ENCODE assay signal across 21 mouse cellular contexts in the genomic region with DNA sequence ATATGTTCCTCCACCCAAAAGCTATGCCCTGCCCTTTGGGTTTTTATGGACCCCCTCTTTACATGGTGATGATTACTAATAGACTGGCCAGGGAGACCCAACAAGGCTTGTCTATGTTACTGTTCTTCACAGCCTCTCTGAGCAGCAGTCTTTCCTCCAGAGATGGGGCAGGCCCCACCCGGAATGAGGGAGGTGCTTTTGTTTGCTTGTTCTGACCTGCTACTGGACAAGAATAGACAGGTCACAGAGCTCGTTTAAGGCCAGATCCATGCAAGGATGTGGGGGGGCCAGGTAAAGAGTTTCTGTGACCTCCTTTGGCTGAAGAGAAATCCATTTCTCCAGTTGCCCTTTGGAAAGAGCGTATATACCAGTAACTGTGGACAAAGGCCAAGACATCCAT.
DNase-seq lines count a peak whose midpoint lies in the region; ATAC-seq and TF ChIP-seq lines count a peak whose summit lies in the region.
"Had no signal": no experiment of that assay in that cellular context is flagged by ENCODE, and none has a peak within 500 bp of the region (broad histone marks: within the 10 kb centered on the region; RNA-seq: fewer than 3 reads in every experiment).

No protein-coding gene starts in this region.

- H3K27ac ChIP-seq in heart, embryonic 12.5 days (ENCODE audit: poor library complexity, severe bottlenecking) = no peak overlapping the region
- peak overlapping the region; percentile 86; the same call in 1 of the 2 replicates for H3K27ac ChIP-seq in small intestine, adult 2 months (ENCODE audit: insufficient read depth, low read depth, low read length)
- no peak overlapping the region for H3K27ac ChIP-seq in forebrain, embryonic 10.5 days

- TF ChIP-seq POLR2A in small intestine, adult 2 months (IDR thresholded peaks at IDR 0.05; ENCODE audit: low read depth, low read length) = no peak

- H3K27me3 ChIP-seq in heart, embryonic 12.5 days (replicated peaks) = no peaks in the 10 kb centered on the region
- H3K27me3 ChIP-seq in small intestine, adult 2 months (ENCODE audit: control insufficient read depth, insufficient read depth, low read length) = no peaks in the 10 kb centered on the region
- no peaks in the 10 kb centered on the region for H3K27me3 ChIP-seq in forebrain, embryonic 10.5 days (ENCODE audit: poor library complexity, severe bottlenecking)
- H3K27me3 ChIP-seq: CH12.LX, Patski had no signal

- H3K36me3 ChIP-seq in heart, embryonic 12.5 days = no peaks in the 10 kb centered on the region
- H3K36me3 ChIP-seq in small intestine, adult 2 months (ENCODE audit: control insufficient read depth, insufficient read depth, low read length) = no peaks in the 10 kb centered on the region
- no peaks in the 10 kb centered on the region for H3K36me3 ChIP-seq in forebrain, embryonic 10.5 days (replicated peaks)

- no peak overlapping the region for H3K4me2 ChIP-seq in heart, embryonic 12.5 days

- H3K4me1 ChIP-seq in heart, embryonic 12.5 days (replicated peaks) = peaks cover 20% of the 10 kb centered on the region
- peaks cover 17% of the 10 kb centered on the region; the same call in 1 of the 2 replicates for H3K4me1 ChIP-seq in small intestine, adult 2 months (ENCODE audit: control insufficient read depth, insufficient read depth, insufficient read length, low read length)
- peaks cover 31% of the 10 kb centered on the region for H3K4me1 ChIP-seq in forebrain, embryonic 10.5 days

- DNase-seq in heart, adult 11 months = peak; percentile 82
- DNase-seq in urinary bladder, postnatal 14 days (ENCODE audit: low spot score) = peak; percentile 57
- DNase-seq in urinary bladder, adult 2 months (ENCODE audit: low spot score) = no peak
- no peak for DNase-seq in forebrain, embryonic 10.5 days (ENCODE audit: extremely low spot score, low spot score)
- DNase-seq: adrenal gland, adult 2 months; adrenal gland, adult 8-10 months; adrenal gland, postnatal 10 days; adrenal gland, postnatal 14 days; adrenal gland, postnatal 25 days; adrenal gland, postnatal 36 days; B cell, adult 2 months; cerebellum, adult 11 months; cerebellum, adult 11-12 months; cerebellum, adult 18-20 months had no signal

- no peak overlapping the region for H3K4me3 ChIP-seq in heart, embryonic 12.5 days
- no peak overlapping the region for H3K4me3 ChIP-seq in small intestine, adult 2 months (ENCODE audit: low read depth, low read length)
- H3K4me3 ChIP-seq in forebrain, embryonic 10.5 days = no peak overlapping the region

- 84% methylated on average over 3 of the region's 3 CpGs for WGBS in heart, embryonic 12.5 days
- WGBS in small intestine, adult 2 months = 44% methylated on average over 3 of the region's 3 CpGs
- 83% methylated on average over 3 of the region's 3 CpGs for WGBS in forebrain, embryonic 10.5 days

- no peak for ATAC-seq in heart, embryonic 12.5 days (ENCODE audit: insufficient number of reproducible peaks, low FRiP score)
- ATAC-seq: activated CD4-positive, CD25-positive, alpha-beta regulatory T cell, adult 4 months; CD4-positive, CD25-positive, alpha-beta regulatory T cell, adult 4 months; Patski had no signal

- H3K9me3 ChIP-seq in heart, embryonic 12.5 days (replicated peaks) = no peaks in the 10 kb centered on the region
- H3K9me3 ChIP-seq in forebrain, embryonic 10.5 days = no peaks in the 10 kb centered on the region
- H3K9me3 ChIP-seq: G1E had no signal

- no peak overlapping the region for H3K9ac ChIP-seq in heart, embryonic 12.5 days

- TF ChIP-seq CTCF in small intestine, adult 2 months (IDR thresholded peaks at IDR 0.05; ENCODE audit: extremely low read depth, insufficient read length, insufficient replicate concordance, low read depth, low read length) = no peak

Comparison
In these comparisons a context has a peak if more than half of its experiments do, and no peak if none do; other contexts are left out.
1. DNase-seq: peak in heart, adult 11 months (single experiment) and urinary bladder, postnatal 14 days (single experiment); none in urinary bladder, adult 2 months (single experiment) and forebrain, embryonic 10.5 days (single experiment).